Mouse (Mus musculus): ENCODE data around the gene Plxnd1.

Gene Plxnd1

DNA sequence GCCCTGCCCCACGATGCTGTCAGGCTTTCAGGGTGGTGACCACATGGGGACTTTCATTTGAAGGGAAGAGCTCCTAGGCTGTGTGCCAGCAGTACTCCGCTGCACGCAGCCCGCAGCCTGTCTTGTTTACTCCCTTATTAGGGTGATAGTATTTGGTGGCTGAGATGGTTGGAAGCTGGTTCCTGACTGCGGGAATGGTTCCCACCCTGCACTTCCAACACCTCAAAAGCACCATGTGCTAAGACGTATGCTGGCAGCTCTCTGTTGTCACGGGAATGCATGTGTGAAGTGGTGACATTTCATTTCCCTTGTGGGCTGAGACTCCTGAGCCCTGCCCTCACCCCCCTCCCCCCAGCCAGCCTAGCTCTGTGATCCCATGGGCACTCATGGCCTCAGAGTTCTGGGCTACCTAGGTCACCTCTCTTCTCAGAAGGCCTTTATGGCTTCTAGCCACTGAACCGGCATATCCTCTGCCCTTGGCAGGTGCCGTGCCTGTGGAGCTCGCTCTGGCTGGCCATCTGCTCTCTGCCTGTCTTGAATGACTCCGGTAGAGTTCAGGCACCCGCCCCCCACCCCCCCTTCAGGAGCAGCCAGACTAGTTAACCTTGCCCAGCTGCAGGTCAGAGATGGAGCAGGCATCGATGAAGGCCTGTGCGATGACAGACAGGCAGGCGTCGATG is 37.7 kb downstream of the Plxnd1 start:
- DNase-seq (ENCODE audit: low spot score): no peak

DNA sequence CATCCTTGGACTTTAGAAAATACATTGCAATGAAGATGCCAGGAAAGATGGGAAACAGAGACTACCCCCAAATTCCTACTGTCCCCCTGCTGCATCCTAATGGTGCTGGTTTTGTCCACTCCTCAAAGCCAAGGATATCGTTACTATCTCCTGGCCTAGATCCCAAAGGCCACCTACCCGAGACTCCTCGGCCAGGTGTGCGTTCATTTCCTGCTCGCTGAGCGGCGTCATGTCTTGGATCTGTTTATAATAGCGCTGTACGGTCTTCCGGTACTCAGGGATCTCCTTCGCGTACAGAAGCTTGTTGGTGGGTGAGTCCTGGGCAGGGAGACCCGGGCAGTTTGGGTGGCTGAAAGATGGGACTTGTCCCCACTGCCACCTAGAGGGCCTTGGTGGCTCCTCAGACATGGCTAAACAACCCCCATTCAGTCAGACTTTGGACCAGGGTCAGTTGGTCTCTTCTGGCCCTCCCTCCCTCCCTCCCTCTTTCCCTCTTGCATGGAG is 38.3 kb downstream of the Plxnd1 start:
- no peak for DNase-seq (ENCODE audit: low spot score)

DNA sequence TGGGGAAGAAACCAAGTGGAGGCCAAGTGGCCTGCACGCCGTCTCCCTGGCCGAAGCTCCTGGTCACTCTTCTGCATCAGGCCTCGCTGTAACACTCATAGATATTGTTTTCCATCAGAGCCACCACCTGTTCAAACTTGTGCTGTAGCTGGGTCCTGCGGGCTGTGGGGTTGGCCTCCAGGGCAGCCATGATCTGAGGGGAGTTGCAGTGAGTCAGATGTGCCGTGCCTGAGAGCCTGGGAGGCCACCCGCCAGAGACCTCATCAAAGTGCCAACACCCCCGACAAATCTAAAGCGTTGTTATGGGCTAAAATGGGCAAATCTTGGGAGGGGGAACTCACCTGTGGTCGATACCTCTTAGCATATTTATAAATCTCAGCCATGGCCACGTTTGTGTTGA is 39.1 kb downstream of the Plxnd1 start:
- no peak for DNase-seq (ENCODE audit: low spot score)

DNA sequence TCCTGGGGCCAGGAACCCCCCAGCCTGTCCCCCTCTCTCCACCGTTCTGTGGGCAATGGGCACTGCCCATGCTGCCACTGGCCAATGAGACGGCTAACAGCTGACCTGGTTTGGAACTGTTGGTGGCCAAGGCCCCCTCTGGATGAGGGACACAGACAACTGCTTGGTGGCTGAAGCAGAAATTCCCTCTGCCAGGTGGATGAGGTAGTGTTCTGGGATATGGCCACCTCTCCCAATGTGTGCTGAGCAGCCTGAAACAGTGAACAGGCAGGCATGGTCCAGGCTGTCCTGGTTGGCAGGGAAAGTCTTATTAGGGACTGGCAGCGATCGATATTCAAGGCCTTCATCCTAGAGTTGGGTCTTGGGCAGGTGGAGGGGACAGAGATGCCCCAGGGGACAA is 39.6 kb downstream of the Plxnd1 start:
- DNase-seq (ENCODE audit: low spot score): no peak

DNA sequence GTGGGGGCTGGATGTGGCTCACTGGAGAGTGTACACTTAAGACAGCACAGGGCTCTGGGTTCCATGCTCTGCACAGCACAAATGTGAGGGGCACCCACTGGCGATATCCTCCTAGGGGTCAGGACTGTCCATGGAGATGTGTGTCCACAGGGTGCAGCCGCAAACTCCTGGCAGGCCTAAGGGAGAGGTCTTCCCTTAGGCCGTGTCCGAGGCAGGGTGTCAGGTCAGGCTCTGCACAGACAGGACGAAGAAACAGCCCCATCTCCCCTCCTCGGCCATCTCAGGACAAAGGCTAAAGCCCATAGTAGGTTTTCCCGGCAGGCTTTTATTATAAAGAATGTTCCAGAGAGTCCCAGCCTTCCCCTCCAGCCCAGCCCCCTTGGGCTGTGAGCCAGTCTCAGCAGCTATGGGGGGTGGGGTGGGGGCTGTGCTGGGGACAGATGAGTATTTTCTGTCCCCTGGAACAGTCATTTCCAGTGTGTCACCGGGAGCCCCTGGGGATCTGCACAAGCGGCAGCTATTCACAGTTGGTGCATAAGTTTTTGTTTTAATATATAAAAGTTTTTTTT is 40.2 kb downstream of the Plxnd1 start:
- no peak for DNase-seq (ENCODE audit: low spot score)

DNA sequence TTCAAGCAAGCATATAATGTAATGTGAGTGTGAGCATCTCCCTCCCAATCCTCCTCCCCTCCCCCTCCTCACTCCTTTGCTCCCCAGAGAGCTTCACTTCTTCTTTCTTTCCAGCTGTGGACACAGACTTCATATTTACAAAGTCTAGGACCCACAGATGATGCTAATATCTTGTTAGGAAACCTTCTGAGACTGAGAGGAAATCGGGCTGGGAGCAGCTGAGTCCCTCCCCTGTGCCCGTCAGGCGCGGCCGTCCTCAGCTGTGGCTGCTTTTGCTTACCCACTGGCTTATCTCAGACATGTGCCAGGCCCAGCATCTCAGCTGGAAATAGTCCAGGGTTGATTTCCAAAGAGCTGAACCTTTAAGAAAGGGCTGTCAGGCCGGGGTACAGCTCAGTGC is 48.4 kb downstream of the Plxnd1 start:
- no peak for DNase-seq (ENCODE audit: low spot score)

DNA sequence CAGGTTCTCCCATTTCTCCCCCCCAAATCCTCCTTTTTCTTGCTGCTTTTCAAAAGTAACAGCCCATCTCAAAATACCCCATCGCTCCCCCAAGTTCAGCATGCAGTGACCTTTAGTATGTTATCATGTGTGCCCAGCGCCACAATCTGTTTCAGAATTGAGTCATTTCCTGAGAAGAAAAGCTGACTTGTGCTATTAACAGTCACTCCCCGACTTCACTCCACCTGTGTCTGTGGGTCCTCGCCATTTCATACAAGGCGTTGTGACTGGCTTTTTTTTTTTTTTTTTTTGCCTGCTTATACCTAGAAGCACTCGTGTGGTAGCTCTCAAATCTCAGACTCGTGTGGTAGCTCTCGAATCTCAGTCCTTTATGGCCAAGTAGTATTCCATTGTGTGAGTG is 49.2 kb downstream of the Plxnd1 start:
- no peak for DNase-seq (ENCODE audit: low spot score)

DNA sequence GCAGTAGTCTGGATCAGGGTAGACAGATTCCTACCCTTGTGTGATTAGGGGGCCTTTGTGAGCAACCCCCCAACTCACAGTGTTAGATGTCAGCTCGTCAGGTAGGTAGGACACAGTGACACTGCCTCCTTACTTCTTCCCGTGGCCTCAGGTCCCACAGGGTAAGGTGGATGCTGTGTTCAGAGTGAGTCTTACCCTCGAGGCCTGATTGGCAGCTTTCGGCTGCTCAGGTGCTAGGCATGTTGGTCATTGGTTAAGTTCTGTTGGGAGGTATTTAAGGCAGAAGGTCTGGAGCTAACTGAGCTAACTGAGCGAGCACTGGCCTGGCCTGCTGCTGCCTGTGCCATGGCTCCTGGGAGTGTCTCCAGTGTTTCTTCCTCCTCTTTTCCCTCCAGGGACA is 50.2 kb downstream of the Plxnd1 start, which contains the start of gene H1foo:
Gene H1foo (plus strand): TSS at position 301 of the 400 bp plus-strand sequence.
- no peak for DNase-seq (ENCODE audit: low spot score)

DNA sequence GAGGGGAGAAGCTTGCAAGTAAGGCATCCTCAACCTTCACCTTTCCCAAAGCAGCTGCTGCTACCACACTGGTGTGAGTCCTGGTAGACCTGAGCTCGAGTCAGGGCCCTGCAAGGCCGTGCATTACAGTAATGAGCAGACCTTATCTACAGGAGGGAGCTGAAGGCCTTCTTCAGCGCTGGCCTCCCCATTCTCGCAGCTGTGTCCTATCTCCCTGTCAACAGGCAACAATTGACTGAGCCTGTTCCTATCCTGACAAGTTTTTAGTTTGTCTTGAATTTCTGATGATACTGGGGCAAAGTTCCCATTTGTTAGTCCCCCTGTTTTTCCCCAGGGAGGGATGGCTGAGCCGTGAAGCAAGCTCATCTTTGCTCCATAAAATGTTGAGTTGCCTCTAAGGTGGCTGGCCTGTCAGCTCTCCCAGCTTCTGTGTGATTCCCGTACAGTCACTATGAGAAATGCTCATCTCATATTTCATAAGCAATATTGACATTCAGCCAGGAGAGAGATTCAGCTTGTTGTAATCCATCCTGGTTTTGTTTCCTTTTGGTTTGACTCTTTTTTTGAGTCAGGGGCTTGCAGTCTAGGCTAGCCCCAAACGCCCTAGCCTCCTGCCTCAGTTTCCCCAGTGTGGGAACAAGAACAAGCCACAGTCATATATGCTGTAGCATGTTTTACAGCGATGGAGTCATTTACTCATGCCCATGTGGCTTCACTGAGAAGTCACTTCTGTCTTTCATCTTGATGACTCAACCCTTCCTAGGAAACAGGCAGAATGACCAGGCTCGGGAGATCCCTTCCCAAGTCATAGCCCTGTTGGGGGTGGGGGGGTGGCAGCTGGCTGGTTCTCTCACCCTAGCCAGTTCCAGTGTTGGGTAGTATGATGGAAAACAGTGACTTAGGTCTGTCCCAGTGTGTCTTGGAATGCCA is 51.0 kb downstream of the Plxnd1 start:
- DNase-seq (ENCODE audit: low spot score): no peak

DNA sequence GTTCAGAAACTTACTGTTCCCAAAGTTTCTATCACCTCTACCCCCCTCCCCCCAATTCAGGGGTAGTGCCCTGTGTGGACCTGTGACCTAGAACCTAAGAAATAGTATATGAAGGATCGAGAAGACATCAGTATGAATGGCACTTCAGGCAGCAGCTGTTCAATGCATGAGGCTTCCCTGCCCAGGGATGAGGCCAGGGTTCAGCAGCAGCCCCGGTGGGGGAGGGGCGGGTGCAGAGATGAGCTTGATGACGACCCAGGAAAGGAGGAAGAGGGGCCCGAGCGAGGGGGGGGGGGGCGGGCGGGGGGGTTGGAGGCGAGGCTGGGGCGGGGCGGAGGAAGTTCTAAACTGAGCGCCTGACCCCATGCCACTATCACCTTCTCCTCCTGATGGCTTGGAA is 53.7 kb downstream of the Plxnd1 start:
- no peak for DNase-seq (ENCODE audit: low spot score)

DNA sequence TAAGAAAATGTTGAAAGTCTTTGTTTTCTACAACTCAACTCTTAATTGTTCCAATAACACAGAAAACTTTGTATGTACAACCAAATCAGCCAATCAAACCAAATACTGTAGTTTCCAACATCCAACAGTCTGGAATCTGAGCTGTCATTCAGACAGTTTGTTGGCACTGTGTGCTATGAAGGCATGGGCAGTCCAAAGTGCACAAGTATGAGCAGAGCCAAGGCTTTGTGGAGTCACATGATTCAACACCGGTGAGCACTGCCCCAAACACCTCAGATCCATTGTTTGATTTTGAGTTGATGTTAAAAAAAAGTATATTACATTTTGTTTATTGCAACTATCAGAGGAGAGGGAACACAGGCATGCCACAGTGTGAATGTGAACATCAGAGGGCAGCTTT is 54.2 kb downstream of the Plxnd1 start:
- no peak for DNase-seq (ENCODE audit: low spot score)

DNA sequence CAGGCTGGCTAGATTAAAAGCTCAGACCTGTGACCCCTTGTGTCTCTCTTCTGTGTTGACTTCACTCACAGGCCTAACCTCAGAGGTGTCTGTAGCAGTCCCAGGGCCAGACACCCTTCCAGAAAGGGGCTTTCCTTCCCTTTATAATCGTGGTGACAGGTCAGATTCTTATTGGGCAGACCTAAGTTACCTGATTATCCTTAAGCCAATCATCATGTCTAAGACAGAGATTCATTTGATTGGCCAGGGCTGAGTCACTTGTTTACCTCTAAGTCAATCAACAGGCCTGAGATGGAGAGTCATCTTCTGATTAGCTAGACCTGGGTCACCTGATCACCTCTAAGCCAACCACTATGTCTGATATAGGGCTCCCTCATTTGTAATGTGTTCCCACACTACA is 56.0 kb downstream of the Plxnd1 start:
- no peak for DNase-seq (ENCODE audit: low spot score)

DNA sequence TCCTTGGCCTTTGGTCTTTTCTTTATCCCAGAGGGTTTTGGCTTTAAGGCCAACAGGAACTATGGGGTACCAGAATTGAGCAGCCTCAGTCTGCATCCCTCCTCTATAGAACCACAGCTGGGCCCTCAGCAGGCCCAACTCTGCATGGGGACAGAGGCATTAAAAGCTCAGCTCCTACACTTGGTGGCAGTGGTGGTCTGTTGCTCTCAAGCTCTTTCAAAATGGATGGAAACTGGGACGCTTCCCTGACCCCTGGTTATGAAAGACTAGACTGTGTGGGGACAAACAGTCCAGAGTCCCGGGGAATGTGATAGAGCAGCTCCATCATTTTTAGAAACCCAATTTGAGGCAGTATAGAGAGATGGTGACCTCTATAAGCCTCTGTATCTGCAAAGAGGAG is 56.8 kb downstream of the Plxnd1 start:
- DNase-seq (ENCODE audit: low spot score): no peak

DNA sequence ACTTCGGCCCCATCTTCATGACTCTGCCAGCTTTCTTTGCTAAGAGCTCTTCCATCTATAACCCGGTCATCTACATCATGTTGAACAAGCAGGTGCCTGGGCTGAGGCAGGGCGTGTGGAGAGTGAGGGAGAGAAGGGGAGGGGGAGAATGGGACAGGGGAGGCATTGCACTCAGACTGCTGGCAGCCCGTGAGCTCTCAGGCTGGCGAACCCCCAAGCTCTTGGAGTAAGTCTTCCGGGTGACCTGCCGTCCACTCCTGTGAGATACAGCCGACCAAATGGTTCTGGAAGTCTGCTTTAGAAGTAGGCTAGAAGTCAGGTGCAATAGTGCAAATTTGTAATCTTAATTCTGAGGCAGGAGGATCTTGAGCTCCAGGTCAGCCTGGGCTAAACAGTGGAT is 59.3 kb downstream of the Plxnd1 start:
- DNase-seq (ENCODE audit: low spot score): no peak

DNA sequence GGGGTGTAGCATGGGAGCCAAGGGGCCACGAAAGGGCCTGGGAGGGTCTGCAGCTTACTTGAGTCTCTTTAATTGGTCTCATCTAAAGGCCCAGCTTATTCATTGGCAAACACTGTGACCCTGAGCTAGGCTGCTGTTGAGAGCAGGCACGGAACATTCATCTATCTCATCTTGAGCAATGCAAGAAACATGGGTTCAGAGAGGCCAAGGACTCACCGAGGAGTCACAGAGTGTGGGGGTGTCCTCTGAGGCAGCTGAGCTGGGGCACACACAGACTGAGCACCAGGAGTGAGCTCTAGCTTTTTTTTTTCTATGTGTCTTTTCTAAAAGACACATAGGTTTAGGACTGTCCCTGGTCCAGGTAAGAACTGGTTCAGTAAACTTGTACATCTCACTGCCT is 62.4 kb downstream of the Plxnd1 start:
- DNase-seq (ENCODE audit: low spot score): no peak

DNA sequence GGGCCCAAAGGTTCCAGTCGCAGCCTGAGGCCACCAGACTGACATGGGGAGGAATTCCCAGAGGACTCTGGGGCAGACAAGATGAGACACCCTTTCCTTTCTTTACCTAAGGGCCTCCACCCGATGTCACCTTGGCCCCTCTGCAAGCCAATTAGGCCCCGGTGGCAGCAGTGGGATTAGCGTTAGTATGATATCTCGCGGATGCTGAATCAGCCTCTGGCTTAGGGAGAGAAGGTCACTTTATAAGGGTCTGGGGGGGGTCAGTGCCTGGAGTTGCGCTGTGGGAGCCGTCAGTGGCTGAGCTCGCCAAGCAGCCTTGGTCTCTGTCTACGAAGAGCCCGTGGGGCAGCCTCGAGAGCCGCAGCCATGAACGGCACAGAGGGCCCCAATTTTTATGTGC is 63.2 kb downstream of the Plxnd1 start, which contains the start of gene Rho:
Gene Rho (plus strand): TSS at position 110 of the 400 bp plus-strand sequence.
- DNase-seq (ENCODE audit: low spot score): no peak

DNA sequence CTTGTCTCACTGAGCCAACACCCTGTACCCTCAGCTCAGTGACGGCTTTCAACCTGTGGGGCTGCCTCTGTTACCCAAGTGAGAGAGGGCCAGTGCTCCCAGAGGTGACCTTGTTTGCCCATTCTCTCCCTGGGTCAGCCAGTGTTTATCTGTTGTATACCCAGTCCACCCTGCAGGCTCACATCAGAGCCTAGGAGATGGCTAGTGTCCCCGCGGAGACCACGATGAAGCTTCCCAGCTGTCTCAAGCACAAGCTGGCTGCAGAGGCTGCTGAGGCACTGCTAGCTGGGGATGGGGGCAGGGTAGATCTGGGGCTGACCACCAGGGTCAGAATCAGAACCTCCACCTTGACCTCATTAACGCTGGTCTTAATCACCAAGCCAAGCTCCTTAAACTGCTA is 64.8 kb downstream of the Plxnd1 start:
- DNase-seq (ENCODE audit: low spot score): no peak

DNA sequence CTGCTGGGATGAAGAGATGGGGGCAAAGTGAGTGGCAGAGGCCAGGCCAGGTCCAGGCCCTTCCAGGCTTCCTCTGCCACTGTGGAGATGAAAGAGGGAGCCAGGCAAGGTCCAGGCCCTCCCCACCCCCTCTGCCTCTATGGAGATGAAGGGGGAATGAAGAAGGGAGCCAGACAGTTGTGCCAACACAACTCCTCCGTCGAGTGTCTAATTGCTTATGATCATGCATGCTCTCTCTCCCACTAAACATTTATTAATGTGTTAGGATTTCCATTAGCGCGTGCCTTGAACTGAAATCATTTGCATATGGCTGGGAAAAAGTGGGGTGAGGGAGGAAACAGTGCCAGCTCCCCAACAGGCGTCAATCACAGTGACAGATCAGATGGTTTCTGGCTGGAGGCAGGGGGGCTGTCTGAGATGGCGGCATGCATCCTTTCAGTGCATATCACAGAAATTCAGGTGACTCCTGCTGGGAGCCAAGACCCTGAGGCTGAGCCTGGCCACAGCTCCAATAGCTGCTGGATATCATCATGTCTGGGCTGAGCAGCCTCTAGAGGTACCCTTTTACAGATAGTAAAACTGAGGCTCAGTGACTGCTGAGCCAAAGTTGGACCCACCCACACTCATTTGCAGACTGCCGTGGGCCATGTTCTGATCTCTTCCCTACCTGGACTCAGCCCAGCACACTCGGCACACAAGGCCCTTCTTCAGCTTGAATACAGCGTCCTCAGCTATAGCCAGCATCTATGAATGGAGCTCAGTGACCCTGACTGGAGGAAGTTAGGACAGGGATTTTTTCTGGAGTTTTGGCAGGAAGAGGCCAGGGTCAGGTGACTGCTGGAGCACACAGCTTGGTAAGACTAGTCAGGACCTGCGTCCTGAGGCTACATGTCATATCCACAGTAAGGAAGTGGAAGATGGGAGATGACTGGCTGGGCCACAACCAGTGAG is 67.2 kb downstream of the Plxnd1 start:
- DNase-seq (ENCODE audit: low spot score): no peak

DNA sequence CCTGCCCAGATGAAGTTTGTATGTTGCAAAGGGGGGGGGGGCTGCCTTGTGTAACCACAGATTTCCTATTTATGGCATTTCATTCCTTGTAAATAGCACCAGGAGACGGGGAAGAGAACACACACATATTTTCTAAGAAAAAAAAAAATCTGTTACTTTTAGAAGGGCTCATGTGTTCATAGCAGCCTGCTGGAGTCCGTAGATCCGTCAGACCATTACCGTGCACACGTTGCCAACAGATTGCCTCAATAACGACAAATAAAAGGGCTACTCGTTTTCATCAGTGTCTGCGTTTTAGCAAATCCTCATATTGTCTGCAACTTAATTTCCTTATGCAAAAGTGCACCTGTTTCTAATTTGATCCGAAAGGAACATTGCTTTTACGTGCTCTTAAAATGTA is 68.4 kb downstream of the Plxnd1 start:
- no peak for DNase-seq (ENCODE audit: low spot score)

DNA sequence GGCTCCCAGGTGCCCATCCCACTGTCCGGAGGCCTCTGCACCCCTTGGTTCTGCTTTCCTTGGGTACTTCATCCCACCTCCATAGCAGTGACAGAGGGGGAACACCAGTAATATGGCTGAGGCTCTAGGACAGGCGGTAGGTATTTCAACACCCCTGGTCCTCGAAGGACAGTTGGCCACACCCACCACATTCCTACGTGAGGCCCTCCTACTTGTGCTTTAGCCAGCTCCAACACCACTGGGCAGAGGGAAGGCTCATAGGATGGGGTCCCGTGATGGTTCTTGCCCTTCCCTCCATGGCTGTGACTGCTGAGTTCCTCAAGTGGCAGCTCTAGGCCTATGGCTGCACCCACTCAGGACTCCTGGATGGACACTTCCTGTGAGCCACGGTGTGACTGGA is 70.0 kb downstream of the Plxnd1 start:
- no peak for DNase-seq (ENCODE audit: low spot score)

DNA sequence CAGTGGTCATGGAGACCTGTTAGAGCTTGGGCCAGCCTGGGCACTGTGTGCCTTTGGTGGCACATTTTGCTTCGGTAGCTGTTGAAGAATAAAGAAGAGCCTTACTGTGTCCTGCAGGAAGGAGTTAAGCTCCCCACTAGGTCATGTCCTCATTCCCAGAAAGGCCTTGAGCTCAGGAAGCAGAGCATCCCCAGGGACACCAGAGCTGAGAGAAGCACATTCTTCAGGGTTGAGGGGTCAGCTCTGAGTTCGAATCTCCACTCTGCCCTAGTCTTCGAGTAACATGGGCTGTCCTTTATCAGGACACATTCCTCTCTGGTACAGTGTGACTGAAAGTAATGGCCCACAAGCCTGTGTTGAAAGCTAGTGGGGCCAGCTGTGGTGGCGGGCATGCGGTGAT is 74.9 kb downstream of the Plxnd1 start:
- DNase-seq (ENCODE audit: low spot score): no peak

DNA sequence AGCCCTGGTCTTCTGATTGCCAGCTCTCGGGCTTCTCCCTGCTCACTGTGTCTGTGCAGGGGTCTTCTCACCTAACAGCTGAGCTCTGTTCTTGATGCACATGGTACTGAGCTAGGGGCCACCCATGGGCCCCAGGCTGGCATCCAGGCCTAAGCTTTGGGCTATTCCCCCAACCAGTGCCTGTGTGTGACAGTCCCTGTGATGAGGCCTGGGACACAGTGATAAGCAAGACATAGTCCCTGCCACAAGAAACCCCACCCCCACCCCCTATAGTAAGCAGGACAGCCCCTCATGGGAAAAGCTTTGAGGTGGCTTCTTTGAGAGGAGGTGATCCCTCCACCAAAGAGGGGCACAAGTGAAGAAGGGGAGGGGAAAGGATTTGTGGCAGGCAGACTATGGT is 76.2 kb downstream of the Plxnd1 start:
- DNase-seq (ENCODE audit: low spot score): no peak

Measured in urinary bladder, postnatal 10 days (tissue).